Mouse (Mus musculus): ENCODE results near the gene Fbxw5. TPM values are rescaled to one million over a fixed set of nuclear protein-coding genes. Genes with fewer than 3 reads are reported as not detected.

The Fbxw5 gene
- total RNA-seq (2021): 100 to 1,000 TPM; 127 TPM

GRCm38 (mm10) chr2:25500576-25501405 lies at the start of gene Fbxw5:
Gene Fbxw5 (plus strand): TSS chr2:25500750.
- intact Hi-C loops (cut with DNase I): no loop called here
- DNase-seq (ENCODE audit: extremely low spot score in 1 of 2, low spot score in 2 of 2): peak; percentile 83 to 93

GRCm38 (mm10) chr2:25450853-25451647 lies 49.5 kb upstream of the Fbxw5 start:
- no peak for DNase-seq (ENCODE audit: extremely low spot score in 1 of 2, low spot score in 2 of 2)
- intact Hi-C loops (cut with DNase I): no loop called here

- intact Hi-C loops (cut with DNase I): no loop called here
- no peak for DNase-seq (ENCODE audit: extremely low spot score in 1 of 2, low spot score in 2 of 2)
Measured at GRCm38 (mm10) chr2:25452951-25453350, 47.6 kb upstream of the Fbxw5 start.

- intact Hi-C loops (cut with DNase I): no loop called here
- DNase-seq (ENCODE audit: extremely low spot score in 1 of 2, low spot score in 2 of 2): no peak
Measured at GRCm38 (mm10) chr2:25456205-25456953, 44.2 kb upstream of the Fbxw5 start, which contains the start of gene Clic3. Gene Clic3 (plus strand): TSS chr2:25456838.

GRCm38 (mm10) chr2:25457022-25457896 lies 43.3 kb upstream of the Fbxw5 start:
- intact Hi-C loops (cut with DNase I): no loop called here
- DNase-seq (ENCODE audit: extremely low spot score in 1 of 2, low spot score in 2 of 2): no peak

GRCm38 (mm10) chr2:25458911-25459310 lies 41.6 kb upstream of the Fbxw5 start:
- intact Hi-C loops (cut with DNase I): no loop called here
- peak in 1 of 2 experiments; percentile 72 for DNase-seq (ENCODE audit: extremely low spot score in 1 of 2, low spot score in 2 of 2)

- DNase-seq (ENCODE audit: extremely low spot score in 1 of 2, low spot score in 2 of 2): peak in 1 of 2 experiments; percentile 72
- intact Hi-C loops (cut with DNase I): no loop called here
Measured at GRCm38 (mm10) chr2:25460135-25460534, 40.4 kb upstream of the Fbxw5 start.

- peak; percentile 94 to 96 for DNase-seq (ENCODE audit: extremely low spot score in 1 of 2, low spot score in 2 of 2)
- intact Hi-C loops (cut with DNase I): no loop called here
Measured at GRCm38 (mm10) chr2:25460551-25461309, 39.8 kb upstream of the Fbxw5 start, which contains the start of gene Paxx. Gene Paxx (minus strand): TSS chr2:25461094.

- intact Hi-C loops (cut with DNase I): no loop called here
- no peak for DNase-seq (ENCODE audit: extremely low spot score in 1 of 2, low spot score in 2 of 2)
Measured at GRCm38 (mm10) chr2:25461407-25461806, 39.1 kb upstream of the Fbxw5 start.

- intact Hi-C loops (cut with DNase I): no loop called here
Measured at GRCm38 (mm10) chr2:25463630-25464029, 36.9 kb upstream of the Fbxw5 start.

GRCm38 (mm10) chr2:25465256-25465655 lies 35.3 kb upstream of the Fbxw5 start:
- intact Hi-C loops (cut with DNase I): no loop called here

More at GRCm38 (mm10) chr2:25463630-25464029, 36.9 kb upstream of the Fbxw5 start:
- DNase-seq (ENCODE audit: extremely low spot score in 1 of 2, low spot score in 2 of 2): no peak

GRCm38 (mm10) chr2:25465816-25466635 lies 34.5 kb upstream of the Fbxw5 start:
- intact Hi-C loops (cut with DNase I): no loop called here
- no peak for DNase-seq (ENCODE audit: extremely low spot score in 1 of 2, low spot score in 2 of 2)

More at GRCm38 (mm10) chr2:25465256-25465655, 35.3 kb upstream of the Fbxw5 start:
- no peak for DNase-seq (ENCODE audit: extremely low spot score in 1 of 2, low spot score in 2 of 2)

GRCm38 (mm10) chr2:25467606-25468303 lies 32.8 kb upstream of the Fbxw5 start:
- DNase-seq (ENCODE audit: extremely low spot score in 1 of 2, low spot score in 2 of 2): no peak
- intact Hi-C loops (cut with DNase I): no loop called here

GRCm38 (mm10) chr2:25468962-25469915 lies 31.3 kb upstream of the Fbxw5 start:
- DNase-seq (ENCODE audit: extremely low spot score in 1 of 2, low spot score in 2 of 2): peak in 1 of 2 experiments; percentile 73
- intact Hi-C loops (cut with DNase I): no loop called here

GRCm38 (mm10) chr2:25469969-25470368 lies 30.6 kb upstream of the Fbxw5 start, which contains the start of gene Ptgds:
Gene Ptgds (minus strand): TSS chr2:25470046.
- intact Hi-C loops (cut with DNase I): no loop called here
- DNase-seq (ENCODE audit: extremely low spot score in 1 of 2, low spot score in 2 of 2): no peak

All from left cerebral cortex, postnatal 10 days (tissue).